Mouse (Mus musculus) lung, postnatal 0 days (tissue): ENCODE measurements around the gene Ces3a. TPM values are rescaled to one million over a fixed set of nuclear protein-coding genes. Genes with fewer than 3 reads are reported as not detected.
"Not testable (repeated sequence)": the region's sequence is repeated elsewhere in the genome, so short reads cannot be mapped to it uniquely, and the experiment has no call there.

Source experiments
- ATAC-seq: fragments of 200-750 bp; cut with Nextera tagmentation; 2 replicates; pipeline ENCODE4 v1.8.0; 2017; ENCODE audit warnings: moderate library complexity
- DNase-seq: peaks from one replicate; pipeline ENCODE4 v3.0.0-alpha.2; 2016; ENCODE audit warnings: low spot score
- H3K27ac ChIP-seq: fragments of 300-500 bp; sonication (generic); 2 replicates; pipeline ENCODE4 v1.5.1; 2014; ENCODE audit warnings: antibody characterized with exemption, mild to moderate bottlenecking, low read length, mixed read lengths
- H3K27me3 ChIP-seq: fragments of 300-500 bp; sonication (generic); replicated peaks from 2 replicates; pipeline ENCODE4 v1.6.1; 2014; ENCODE audit warnings: low read length, mixed read lengths; ENCODE audit not compliant: insufficient read depth
- H3K36me3 ChIP-seq: fragments of 300-500 bp; sonication (generic); 2 replicates; pipeline ENCODE4 v1.6.1; 2014; ENCODE audit warnings: low read length, mixed read lengths; ENCODE audit not compliant: insufficient read depth
- H3K4me1 ChIP-seq: fragments of 300-500 bp; sonication (generic); 2 replicates; pipeline ENCODE4 v1.6.1; 2014; ENCODE audit warnings: antibody characterized with exemption, low read depth, low read length, mixed read lengths; ENCODE audit not compliant: insufficient read depth
- H3K4me2 ChIP-seq: fragments of 300-500 bp; sonication (generic); replicated peaks from 2 replicates; pipeline ENCODE4 v1.6.1; 2014; ENCODE audit warnings: low read depth, mild to moderate bottlenecking, low read length, moderate library complexity, mixed read lengths
- H3K4me3 ChIP-seq: fragments of 300-500 bp; sonication (generic); 2 replicates; pipeline ENCODE4 v1.5.1; 2014; ENCODE audit warnings: low read depth, low read length
- H3K9ac ChIP-seq: fragments of 300-500 bp; sonication (generic); replicated peaks from 2 replicates; pipeline ENCODE4 v1.6.1; 2014; ENCODE audit warnings: low read depth, mild to moderate bottlenecking
- H3K9me3 ChIP-seq: fragments of 300-500 bp; sonication (generic); 2 replicates; pipeline ENCODE4 v1.6.1; 2016; ENCODE audit warnings: low read length, mixed read lengths
- CTCF ChIP-seq: IDR thresholded peaks from 2 replicates; pipeline ENCODE4 v1.5.1; 2016; ENCODE audit warnings: antibody characterized with exemption, mild to moderate bottlenecking
- EP300 ChIP-seq: IDR thresholded peaks from 2 replicates; pipeline ENCODE4 v1.6.1; 2016; ENCODE audit warnings: antibody characterized with exemption, mild to moderate bottlenecking, control low read depth
- WGBS: fragments of 180-500 bp; shearing (Covaris S2); extraction: QIAGEN DNeasy Blood & Tissue Kit; methylation state at CpG from one replicate; pipeline ENCODE4 v1.1.7; 2014; 5-methylcytosine and 5-hydroxymethylcytosine counted together
- polyA plus RNA-seq: library from polyadenylated mRNA; unstranded; fragments of >200 nt; fragmentation: Nextera tagmentation; extraction: Ambion mirVana; gene quantifications from 2 replicates; pipeline ENCODE4 v1.2.1, GENCODE M21; 2015

Ces3a gene
- polyA plus RNA-seq, 1 experiment from 2014 or later = not detected

DNA sequence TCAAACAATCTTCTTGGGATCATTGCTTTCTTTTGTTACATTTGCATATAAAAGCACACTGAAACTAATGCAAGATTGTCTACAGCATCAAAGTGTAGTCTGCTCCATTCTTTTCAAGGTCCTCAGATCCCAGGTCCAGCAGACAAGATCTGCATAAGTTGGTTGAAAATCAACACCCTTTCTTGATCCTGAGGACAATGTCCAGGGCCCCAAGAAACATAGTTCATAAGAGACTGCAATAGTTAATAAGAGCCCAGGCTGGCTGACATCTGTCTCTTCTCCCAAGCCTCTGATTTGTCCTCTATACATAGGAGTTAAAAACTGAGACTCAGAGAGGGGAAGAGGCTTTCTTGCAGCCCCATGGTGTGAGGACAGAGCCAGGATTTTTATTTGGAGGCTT, 20.6 kb downstream of the Ces3a start:
- Histone ChIP-seq H3K4me3 (no peak overlapping the region), H3K9me3 (no peaks in the 10 kb centered on the region), H3K4me1 (no peaks in the 10 kb centered on the region), H3K27ac (no peak overlapping the region), H3K4me2 (no peak overlapping the region), H3K9ac (no peak overlapping the region), H3K27me3 (no peaks in the 10 kb centered on the region), H3K36me3 (no peaks in the 10 kb centered on the region)
- no peak for DNase-seq
- TF ChIP-seq CTCF (no peak), EP300 (no peak)
- ATAC-seq = no peak

DNA sequence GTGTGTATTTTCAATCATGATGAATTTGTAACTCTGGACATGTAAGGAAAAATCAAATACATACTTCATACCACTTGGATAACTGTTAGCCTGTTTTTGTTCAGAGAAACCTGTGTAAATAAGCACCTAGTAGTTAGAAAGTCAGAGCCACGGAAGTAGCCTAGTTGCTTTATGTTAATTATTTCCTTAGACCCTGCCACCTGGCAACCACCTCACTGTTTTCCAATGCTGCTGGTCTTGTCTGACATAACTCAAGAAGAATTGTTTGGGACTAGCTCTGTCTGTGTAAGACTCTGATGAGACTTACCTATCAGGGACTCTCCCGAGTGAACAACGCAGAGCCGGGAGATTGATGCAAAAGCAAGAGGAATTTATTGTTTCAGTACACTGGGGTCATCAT, 28.2 kb downstream of the Ces3a start:
- Histone ChIP-seq H3K4me1 (no peaks in the 10 kb centered on the region), H3K9me3 (peaks cover 5% of the 10 kb centered on the region; the same call in 1 of the 2 replicates), H3K36me3 (no peaks in the 10 kb centered on the region), H3K4me2 (no peak overlapping the region), H3K4me3 (no peak overlapping the region), H3K27me3 (no peaks in the 10 kb centered on the region), H3K9ac (no peak overlapping the region), H3K27ac (no peak overlapping the region)
- 89% methylated on average over 4 of the region's 4 CpGs for WGBS
- no peak for TF ChIP-seq EP300
- no peak for TF ChIP-seq CTCF
- DNase-seq (no peak), ATAC-seq (no peak)

DNA sequence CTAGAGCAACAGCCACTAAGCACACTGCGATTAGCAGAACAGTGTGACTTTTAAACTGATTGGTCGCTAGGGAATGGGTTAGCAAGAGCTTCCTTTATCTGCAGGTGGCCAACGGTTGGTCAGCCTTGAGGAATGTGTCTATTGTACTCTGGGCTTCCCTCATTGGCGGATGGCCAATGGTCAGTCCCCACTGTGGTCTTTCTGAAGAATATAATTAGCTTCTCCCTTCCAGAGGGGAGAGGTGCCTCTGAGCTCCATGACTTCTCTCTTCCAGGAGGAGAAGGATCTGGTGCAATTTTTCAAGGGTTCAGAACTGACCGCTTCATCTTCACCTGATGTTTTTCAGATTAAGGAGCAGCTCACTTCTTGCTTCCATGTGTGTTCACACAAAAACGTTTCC, 28.7 kb downstream of the Ces3a start:
- Histone ChIP-seq H3K9me3 (peaks cover 5% of the 10 kb centered on the region; the same call in 1 of the 2 replicates), H3K4me3 (no peak overlapping the region), H3K36me3 (no peaks in the 10 kb centered on the region), H3K4me2 (no peak overlapping the region), H3K4me1 (no peaks in the 10 kb centered on the region), H3K27me3 (no peaks in the 10 kb centered on the region), H3K9ac (no peak overlapping the region), H3K27ac (no peak overlapping the region)
- DNase-seq (no peak), ATAC-seq (no peak)
- WGBS = 57% methylated on average over 6 of the region's 6 CpGs
- TF ChIP-seq EP300 = no peak
- TF ChIP-seq CTCF = no peak

DNA sequence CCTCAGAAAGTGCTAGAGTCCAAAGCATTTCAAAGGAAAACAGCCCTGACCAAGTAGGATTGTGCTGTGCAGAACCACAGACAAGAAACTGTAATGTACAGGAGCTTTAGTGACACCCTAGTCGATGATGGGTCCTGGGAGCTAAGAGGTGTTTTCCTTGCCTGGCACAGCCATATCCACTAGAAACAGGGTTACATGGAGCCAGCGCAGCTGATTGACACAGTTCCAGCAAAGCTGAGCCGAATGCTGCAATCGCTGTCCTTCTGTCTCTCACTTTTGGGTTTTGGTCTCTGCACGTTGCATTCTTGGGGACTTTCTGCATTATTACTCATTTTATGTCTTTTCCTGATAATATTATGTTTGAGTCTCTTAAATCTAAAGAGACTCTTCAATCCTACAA, 30.2 kb downstream of the Ces3a start:
- H3K27ac ChIP-seq = no peak overlapping the region
- H3K9ac ChIP-seq = no peak overlapping the region
- no peak for TF ChIP-seq EP300
- TF ChIP-seq CTCF = no peak
- no peaks in the 10 kb centered on the region for H3K36me3 ChIP-seq
- no peak overlapping the region for H3K4me2 ChIP-seq
- peaks cover 5% of the 10 kb centered on the region; the same call in 1 of the 2 replicates for H3K9me3 ChIP-seq
- H3K4me1 ChIP-seq = no peaks in the 10 kb centered on the region
- DNase-seq (no peak), ATAC-seq (no peak)
- WGBS = 73% methylated on average over 5 of the region's 5 CpGs
- H3K27me3 ChIP-seq = no peaks in the 10 kb centered on the region
- no peak overlapping the region for H3K4me3 ChIP-seq

DNA sequence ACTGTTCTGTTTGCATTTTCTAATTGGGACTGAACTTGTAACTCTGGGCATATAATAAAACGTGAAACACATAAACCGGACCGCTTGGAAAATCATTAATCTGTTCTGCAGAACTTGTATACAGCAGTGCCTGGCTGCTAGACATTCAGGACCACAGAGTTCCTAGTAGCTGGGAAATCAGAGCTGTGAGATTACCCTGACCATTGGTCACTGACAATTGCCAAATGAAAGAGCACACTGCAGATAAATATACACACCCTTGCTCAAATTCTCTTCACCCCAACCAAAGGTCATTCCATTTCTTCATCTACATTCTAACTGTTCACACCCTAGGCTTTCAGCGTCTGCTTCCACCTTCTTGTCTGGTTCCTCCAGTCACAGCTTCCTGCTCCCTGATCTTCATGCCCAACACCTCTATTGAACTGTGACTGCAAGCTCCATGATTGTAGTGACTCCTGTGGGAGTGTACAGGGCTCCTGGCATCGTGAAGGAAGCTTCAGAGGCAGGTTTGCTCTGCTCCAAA, 32.5 kb downstream of the Ces3a start:
- Histone ChIP-seq H3K9ac (no peak overlapping the region), H3K36me3 (no peaks in the 10 kb centered on the region), H3K27me3 (no peaks in the 10 kb centered on the region), H3K4me1 (no peaks in the 10 kb centered on the region), H3K4me2 (no peak overlapping the region), H3K27ac (no peak overlapping the region), H3K4me3 (no peak overlapping the region), H3K9me3 (peaks cover 5% of the 10 kb centered on the region; the same call in 1 of the 2 replicates)
- no peak for TF ChIP-seq EP300
- 64% methylated on average over 5 of the region's 5 CpGs for WGBS
- DNase-seq = no peak
- ATAC-seq = no peak

DNA sequence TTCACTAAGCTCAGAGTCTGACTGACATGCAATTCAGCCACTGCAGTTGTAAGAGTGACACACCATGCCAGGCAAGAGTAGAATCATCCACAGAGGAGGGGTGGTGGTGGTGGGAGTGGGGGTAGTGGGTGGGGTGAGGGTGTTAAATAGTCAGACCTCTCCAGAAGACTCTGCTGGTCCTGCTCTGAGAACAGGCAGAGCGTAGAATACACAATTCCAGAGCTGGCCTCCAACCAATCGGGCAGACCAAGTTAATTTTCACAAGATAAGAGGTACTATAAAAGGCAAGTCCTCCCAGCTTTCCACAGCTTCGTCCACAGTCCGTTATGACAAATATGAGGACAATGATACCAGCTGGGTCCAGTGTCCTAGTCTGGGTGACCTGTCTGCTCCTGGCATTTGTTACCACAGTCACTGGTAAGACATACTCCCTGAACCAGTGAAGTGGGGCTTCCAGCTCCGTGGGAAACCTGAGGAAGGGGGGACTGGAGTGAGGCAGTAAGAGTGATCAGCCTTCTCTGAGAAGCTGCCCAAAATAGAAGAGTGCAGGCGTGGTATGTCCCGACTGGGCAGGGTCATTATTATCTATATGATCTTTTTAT, 35.1 kb downstream of the Ces3a start, which contains the start of gene Ces3b:
Gene Ces3b, plus strand, starts transcription at position 305 of the 602 bp plus-strand sequence.
- WGBS = 55% methylated on average over 7 of the region's 7 CpGs
- Histone ChIP-seq H3K27me3 (no peaks in the 10 kb centered on the region), H3K4me3 (no peak within 1 kb of the TSS), H3K9ac (no peak within 1 kb of the TSS), H3K9me3 (no peaks in the 10 kb centered on the region), H3K4me2 (no peak within 1 kb of the TSS), H3K4me1 (no peaks in the 10 kb centered on the region), H3K36me3 (no peaks in the 10 kb centered on the region), H3K27ac (no peak within 1 kb of the TSS)
- DNase-seq (no peak), ATAC-seq (no peak)
- TF ChIP-seq EP300 (no peak), CTCF (no peak)

DNA sequence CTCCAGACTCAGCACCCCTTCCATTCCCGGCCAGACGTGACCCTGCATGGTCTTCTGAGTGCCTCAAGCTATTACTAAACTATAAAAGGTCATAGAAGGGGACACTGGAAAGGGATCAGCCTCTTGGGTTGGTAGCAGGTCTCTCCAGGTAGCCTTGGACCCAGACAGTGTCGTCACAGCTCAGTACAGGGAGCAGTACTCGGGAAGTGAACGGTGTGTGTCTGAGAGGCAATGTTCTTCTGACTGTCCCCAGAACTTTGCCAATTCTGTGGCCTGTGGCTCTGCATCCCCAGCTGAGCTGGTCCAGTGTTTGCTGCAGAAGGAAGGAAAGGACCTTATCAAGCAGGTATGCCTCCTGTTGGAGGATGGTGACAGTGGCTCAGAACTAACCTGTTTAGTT, 39.8 kb downstream of the Ces3a start:
- H3K4me3 ChIP-seq, DNase-seq, H3K9ac ChIP-seq, H3K27ac ChIP-seq, H3K27me3 ChIP-seq, H3K4me1 ChIP-seq, H3K9me3 ChIP-seq, H3K36me3 ChIP-seq, H3K4me2 ChIP-seq, ATAC-seq: not testable (repeated sequence)
- WGBS = 70% methylated on average over 5 of the region's 5 CpGs
